Mouse (Mus musculus) forelimb bud, embryonic 11.5 days (tissue): ENCODE data around the gene Rnps1.
"Not testable (repeated sequence)": the region's sequence is repeated elsewhere in the genome, so short reads cannot be mapped to it uniquely, and the experiment has no call there.

Source experiments
- DNase-seq: peaks from one replicate; pipeline ENCODE4 v3.0.0-alpha.2; 2012; ENCODE audit warnings: low read depth, low spot score

Rnps1 gene

DNA sequence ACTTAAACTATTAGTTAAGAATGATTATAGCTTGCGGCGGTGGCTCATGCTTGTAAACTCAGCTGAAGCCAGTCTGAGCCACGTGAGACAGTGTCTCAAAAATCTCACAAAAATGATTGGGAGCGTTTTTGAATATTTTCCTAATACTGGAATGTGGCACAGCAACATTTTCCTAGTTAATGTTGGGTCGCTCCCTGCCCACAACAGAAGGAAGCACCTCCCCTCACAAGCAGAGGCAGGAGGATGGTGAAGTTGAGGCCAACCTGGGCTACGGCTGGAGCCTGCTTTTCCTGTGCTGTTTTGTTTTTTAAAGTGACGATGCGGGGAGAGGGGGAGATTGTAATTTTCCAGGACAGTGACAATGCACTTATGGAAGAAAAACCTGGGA, 12.8 kb downstream of the Rnps1 start:
- DNase-seq = peak; percentile 8

DNA sequence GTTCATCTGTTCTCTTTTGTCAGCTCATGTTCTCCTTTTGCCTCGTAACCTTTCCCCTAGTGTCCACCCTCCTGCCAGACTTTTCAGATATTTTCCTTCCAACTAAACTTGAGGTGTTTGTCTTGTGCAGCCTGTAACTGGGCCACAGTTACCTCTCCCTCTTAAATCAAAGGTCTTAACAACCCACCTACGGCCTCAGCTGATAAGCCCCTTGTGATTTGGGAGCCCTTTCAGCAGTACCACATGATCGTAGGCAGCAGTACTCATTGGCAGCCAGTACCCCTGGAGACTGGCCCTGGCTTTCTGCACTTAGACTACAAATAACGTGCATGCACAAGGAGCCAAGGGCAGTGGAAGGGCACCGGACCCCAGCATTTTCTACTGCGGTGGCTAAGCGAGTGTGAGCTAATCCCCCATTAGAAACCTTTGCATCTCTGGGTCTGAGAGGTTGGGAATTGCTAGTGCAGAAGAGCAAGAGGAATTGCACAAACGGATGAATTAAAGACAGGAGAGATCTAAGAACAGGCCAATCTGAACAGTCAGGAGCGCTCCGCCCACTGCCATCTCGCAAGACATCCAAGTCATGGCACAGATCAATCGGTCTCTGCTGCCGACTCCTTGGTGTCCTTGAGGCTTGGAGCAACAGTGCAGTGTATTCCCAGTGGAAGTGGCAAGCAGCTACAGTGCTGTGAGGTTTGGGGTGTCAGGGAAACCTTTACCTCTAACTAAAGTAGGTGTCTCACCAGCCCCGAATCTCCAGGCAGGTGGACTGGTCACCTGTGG, 15.0 kb downstream of the Rnps1 start:
- DNase-seq = no peak

DNA sequence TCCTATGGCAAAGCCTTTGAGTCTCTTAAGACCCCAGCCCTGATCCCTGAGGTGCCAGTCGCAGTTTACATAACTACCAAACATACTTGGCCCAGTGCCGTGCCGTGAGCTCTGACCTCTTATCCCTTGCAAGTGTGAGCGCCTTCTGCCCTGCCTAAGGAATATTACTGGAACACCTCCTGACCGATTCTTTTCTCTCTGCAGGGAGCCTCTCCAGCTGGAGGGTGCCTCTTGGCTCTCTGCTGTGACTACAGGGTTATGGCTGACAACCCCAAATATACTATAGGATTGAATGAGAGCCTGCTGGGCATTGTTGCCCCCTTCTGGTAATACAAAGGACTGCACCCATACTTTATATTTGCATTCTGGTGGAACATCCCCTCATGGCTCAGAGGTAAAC, 22.7 kb downstream of the Rnps1 start:
- DNase-seq = peak; percentile 49

DNA sequence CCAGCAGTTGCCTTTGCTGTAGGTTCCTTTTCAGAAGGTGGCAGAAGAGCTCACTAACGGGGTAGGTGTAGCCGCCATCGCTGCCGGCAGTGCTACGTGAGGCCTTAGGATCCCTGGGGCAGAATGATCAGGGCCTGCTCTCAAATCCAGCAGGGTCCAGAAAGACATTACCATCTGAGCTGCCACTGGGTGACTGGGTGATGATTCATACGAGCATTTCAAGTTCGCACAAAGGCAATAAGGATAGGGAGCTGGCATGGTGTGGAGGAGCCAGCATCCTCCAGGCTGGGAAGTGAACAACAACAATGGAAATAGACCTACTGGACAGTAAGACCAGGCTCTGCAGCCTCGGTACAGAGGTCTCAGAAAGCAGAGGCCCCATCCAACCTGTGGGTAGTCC, 26.0 kb downstream of the Rnps1 start:
- no peak for DNase-seq

DNA sequence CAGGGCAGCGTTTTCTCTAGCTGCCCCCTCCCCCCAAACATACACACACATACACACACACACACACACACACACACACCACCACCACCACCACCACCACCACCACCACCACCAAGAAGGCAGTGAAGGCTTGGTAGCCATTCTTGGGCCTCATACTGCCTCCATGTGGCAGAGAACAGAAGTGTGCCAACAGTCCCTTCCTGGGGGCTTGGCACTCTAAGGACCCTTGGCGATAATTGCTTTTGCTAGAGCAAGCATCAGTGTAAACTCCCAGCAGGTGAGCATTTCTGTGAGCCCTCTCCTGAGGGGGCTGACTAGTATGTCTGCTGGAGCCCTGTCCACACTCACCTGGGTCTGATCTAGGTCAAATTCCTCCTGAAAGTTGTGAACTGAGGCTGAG, 26.8 kb downstream of the Rnps1 start:
- DNase-seq = no peak

DNA sequence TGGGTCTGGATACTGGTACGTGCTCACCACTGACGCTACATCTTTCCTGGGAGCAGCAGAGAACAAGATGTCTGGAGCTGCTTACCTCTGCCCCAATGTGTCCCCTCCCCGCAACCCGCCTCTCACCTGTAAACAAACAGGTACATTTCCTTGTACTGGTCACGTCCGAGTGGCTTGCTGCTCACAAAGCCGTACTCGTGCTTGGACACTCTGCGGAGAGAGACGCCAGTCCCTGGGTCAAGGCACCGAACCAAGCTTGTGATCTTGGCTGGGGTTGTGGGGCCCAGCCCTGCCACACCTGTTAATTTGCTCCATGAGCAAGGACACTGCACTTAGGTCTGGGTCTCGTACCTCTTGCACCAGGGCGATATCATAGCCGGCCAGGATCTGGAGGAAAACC, 27.7 kb downstream of the Rnps1 start:
- no peak for DNase-seq

DNA sequence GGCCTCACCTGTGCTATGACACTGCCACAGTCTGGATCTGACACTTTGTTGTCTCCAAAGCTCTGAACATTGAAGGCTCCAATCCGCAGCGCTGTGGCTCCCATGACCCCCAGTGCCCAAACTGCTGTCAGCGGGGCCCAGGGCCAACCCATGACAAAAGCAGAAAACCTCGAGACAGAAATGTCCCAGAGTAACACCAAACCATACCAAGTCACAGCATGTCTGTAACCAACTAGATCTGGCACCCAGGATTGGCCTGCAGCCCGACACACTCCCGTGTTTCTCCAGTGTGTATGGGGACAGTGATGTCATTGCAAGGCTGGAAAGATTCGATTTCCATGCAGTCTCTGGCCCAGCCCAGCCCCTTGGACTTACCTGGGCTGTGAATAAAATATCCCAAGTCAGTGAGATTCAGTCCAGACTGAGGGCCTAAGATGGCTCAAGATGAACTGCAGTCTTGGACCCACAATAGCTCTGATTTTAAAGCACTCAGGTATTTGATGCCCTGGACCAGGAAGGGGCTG, 28.3 kb downstream of the Rnps1 start, which contains the start of gene Dnase1l2:
Dnase1l2 (minus strand) TSS at position 474 of the 524 bp plus-strand sequence.
- no peak for DNase-seq

DNA sequence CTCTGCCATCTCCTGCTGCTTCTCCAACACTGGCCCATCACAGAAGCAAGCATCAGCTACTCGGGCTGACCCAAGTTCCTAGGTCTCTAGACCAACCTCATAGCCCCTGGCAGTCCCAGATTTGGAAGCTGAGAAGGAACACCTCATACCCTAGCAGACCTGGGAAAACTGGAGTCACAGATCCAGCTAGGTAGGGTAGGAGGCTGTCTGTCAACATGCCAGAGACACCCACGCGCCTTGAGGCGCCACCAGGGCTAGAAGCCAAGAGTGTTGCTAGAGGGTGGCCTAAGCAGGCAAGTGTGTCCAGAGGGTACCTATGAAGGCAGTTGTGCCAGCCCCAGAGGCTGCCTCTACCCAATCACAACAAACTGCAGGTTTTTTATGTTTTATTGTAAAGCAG, 29.0 kb downstream of the Rnps1 start:
- no peak for DNase-seq

DNA sequence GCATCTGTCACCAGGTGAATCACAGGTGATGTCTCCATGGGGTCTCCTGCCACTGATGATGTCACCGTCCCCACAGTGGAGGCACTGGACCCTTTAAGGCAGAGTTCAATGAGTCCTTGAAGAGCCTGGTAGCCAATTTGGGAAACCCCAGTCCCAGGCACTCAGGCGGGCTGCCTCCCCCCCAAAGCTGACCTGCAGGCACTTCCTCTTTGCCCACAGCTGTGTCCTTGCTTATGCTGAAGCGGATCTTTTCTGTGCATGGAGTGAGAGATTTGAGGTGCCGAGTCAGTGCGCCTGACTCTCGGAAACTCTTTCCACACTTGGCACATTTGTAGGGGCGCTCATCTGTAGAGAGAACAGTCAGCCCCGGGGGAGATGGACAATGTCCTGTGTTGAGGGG, 32.2 kb downstream of the Rnps1 start:
- DNase-seq = no peak

DNA sequence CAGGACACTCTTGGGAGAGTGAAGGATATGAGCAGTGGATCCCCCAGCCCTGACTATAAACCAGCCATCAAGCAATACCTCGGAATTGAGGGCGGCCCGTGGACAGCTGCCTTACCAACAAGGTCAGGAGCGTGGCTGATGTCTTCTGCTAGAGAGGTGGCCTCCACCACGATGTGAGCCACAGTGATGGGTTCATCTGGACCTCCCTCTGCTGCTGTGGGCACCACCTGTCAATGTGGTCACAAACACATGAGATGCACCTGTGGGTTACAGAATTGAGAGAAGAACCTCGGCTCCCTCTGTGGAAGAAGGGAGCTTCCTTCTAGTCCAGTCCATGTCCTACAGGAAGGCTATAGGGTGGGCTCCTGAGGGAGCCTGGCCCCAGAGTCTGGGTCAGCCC, 35.1 kb downstream of the Rnps1 start:
- DNase-seq = no peak

DNA sequence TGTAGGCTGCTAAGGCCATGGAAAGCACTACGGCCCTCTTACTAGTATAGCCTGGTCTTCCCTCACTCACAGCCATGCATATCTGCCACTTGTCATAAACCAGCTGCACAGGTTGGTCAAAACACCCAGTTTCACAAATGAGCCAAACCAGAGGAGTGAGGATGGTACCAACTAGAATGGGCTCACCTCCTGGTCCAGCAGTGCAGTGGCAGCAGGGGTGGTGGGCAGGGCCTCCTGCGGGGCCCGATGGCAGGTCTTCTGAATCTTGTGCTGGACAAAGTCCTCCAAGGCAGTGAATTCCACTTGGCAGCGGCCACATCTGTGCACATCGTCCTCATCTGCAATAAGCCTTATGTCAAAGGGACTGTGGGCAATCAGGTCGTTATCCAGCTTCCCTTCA, 36.9 kb downstream of the Rnps1 start:
- no peak for DNase-seq

DNA sequence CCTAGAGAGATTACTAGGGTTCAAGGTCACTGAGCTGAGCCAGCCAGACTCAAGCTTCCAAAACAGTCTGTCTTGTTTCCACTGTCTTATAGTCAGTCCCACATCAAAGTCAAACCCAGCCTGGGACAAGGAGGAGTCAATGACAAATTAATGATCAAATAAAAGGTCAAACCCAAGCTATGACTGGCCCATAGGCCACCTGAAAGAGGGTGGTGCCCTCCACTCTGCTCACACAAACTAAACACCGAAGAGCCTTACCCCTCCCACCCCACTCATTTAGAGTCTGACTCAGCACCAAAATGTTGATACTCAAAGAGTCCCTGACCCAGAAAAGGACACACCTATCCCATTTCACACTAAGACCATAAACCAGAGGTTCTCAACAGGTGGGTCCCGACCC, 39.0 kb downstream of the Rnps1 start:
- no peak for DNase-seq

DNA sequence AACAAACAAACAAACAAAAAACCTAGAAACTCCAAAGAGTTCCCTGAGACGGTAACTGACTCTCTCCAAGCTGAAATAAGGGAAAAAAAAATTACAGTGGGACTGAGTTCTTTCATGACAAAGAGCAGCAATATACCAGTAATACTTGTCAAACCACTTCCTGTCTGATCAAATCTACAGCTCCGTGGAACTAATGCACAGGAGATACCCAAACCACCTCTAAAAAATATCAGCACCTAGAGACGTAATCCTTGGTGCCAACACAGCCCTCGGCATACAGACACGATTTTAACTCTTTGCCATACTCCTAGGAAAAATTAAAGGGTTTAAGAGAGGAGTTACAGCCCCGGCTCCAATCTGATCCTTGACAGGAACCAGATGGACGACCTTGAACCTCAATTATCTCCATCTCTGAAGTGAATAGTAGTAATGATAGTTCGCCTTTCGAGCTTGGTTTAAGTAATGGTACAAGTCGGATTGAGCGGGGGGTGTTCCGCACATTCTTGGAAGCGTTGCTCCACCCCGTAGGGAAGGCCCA, 39.9 kb downstream of the Rnps1 start:
- DNase-seq = no peak

DNA sequence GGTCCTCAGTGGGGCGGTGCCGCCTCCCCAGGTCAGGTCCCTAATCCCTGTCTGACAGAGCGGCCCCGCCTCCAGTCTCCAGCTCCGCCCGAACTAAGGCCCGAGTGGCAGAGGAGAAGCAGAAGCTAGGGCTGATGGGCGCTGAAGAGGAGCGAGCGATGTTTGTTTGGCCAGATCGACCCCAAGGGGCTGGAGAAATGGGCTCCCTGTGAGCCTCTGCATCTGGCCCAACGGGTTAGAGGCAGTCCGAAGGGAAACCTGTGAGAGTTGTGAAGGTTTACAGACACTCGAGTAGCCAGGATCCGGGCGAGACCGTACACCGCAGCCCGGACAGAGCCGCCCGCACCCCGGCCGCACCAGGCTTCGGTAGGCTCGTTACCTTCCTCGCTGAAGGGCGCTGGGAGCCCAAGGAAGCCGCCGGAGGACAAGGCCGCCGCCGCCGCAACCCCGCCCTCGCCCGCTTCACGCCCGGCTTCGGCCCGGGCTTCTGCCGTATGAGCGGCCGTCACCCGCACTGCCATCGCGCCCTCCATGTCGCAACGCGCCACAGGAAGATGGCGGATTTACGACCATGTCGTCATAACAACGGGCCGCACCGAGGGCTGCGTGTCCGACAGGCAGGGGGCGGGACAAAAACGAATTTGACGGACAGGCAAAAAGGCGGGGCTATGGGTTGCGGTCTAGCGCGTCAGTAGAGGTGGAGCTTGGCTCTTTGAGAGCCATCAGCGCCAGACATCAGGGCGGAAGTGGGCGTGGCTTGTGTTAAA, 40.6 kb downstream of the Rnps1 start:
- DNase-seq = peak; percentile 99

DNA sequence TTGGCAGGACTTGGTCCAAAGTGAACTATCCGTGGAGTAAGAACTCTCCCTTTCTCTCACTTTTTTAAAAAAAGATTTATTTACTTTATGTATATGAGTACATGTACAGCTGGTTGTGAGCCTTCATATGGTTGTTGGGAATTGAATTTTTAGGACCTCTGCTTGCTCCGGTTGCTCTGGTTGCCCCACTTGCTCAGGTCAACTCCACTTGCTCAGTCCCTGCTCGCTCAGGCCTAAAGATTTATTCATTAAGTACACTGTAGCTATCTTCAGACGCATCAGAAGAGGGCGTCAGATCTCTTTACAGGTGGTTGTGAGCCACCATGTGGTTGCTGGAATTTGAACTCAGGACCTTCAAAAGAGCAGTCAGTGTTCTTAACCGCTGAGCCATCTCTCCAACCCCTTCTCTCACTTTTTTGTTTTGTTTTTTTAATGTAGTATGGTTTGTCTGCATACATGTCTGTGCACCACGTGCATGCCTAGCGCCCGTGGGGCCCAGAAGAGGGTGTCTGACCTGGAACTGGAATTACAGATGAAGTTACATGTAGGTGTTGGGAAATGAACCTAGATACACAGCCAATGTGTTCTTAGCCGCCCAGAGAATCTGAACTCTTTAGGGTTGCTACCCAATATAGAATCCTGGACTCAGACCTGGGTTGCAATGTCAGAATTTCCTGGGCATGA, 41.3 kb downstream of the Rnps1 start:
- not testable (repeated sequence) for DNase-seq

DNA sequence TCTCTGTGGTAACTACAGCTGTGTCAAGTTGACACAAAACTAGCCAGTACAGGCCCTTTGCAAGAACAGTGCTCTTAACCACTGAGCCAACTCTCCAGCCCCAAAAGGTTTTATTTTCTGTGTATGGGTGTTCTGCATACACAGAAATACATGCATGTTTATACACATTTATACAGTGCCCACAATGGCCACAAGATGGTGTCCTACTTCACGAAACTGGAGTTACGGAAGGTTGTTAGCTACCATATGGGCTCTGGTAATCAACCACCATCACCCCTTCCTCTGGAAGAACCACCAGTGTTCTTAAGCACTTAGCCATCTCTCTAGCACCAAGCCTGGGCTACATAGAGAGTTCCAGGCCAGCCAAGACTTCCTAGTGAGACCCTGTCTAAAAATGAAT, 47.2 kb downstream of the Rnps1 start:
- DNase-seq = peak; percentile 56

DNA sequence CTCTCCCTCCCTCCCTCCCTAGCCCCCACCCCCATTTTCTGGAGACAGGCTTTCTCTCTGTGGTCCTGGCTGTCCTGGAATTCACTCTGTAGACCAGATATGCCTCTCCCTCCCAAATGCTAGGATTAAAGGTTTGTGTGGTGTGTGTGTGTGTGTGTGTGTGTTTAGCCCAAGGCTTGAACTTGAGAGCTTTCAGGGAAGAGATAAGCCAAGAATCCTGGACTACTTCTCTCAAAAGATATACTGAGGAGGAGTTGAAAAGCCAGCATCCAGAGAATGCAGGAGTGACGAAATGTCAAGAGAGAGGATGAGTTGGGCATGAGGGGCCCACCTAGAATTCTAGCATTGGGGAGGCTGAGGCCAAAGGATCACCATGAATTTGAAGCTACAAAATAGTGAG, 48.6 kb downstream of the Rnps1 start:
- no peak for DNase-seq

DNA sequence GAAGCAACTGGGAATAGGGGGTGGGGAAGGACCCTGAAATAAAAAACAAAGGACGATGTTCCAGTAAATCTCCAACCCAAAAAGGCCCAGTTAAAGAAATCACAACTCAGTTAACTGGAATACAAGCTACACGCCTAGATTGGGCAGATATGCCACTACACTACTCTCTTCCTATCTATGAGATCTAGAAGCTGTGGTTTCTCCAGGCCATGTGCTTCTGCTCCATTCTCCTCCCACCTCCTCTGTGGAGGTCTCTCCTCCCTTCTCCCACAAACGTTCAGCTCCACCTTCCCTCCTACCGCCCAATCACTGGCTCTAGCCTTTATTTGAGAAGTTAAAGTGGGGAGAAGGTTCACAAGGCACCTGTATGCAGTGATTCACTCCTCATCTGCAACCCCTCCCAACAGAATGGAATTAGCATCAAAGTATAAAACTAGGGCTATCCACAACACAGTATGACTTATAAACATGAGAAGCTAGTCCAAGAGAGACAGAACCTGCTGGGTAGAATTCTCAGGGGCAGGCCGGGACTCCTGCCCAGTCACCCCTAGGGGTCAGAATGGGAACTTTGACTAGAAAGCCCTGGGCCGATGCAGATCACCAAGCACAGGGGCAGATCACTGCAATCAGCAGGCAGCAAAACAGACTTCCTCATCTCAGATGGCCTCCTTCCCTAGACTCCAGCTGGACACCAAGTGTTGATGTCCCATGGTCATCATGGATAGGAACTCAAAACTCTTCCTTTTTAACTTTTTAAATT, 49.2 kb downstream of the Rnps1 start:
- no peak for DNase-seq

DNA sequence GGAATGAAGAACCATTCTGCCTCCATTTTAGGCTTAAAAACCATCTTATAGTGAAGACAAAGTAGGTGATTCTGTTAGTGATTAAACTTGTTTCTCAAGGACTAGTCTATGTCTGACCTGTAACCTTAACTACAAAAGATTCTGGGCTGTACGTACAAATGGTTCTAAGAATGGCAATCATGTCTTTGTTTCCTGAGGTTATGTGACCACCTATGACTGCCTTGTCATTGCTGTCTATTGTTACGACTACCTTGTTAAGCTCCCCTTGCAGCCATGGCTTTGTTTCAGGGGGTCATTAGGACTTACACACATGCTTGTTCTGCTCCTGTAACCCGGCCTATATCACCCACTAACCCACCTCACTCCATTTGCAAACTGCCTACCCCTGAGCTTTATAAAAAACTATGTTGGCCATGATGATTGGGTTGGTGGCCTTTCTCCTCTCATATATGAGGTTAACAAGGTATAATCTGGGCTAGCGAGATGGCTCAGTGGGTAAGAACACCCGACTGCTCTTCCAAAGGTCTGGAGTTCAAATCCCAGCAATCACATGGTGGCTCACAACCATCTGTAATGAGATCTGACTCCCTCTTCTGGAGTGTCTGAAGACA, 54.4 kb downstream of the Rnps1 start:
- no peak for DNase-seq

DNA sequence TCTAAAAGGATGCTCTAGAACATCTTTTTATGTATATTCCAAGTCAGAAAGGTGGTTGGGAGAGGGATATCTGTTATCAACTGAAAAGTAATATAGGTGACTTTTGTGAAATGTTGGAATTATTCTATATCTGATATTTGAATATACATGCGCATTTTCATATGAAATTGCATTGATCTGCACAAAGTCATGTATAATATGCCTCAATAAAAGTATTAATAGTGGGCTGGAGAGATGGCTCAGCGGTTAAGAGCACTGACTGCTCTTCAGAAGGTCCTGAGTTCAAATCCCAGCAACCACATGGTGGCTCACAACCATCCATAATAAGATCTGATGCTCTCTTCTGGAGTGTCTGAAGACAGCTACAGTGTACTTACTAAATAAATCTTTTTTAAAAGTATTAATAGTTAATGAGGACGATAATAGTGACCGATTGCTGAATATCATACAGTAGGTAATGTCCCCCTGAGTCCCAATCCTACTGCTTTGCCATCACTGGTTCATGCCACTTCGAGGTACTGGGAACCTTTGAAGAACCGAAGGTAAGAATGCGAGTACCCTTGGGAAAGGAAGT, 55.1 kb downstream of the Rnps1 start:
- DNase-seq = no peak
